Mouse (Mus musculus): ENCODE measurements around the gene Stk33.

DNA sequence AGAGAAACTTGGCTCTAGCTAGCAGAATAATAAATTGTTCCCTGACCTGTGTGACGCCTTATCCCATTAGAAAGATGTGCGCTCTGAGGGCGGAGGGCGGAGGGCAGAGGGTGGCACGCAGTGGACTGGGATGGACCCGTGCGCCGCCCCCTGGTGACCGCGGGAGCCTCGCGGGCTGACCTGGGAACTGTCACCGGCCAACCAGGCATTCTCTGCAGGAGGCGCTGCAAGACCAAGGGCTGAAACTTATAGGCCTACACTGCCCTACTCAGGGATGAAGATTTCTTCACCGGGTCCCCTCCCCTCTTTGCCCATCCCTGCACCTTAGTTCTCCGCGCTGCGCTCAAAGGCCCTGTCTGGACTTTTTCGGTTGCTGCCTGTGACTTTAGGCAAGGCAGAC is 197.6 kb downstream of the Stk33 start:
- no peak for TF ChIP-seq POLR2A (IDR thresholded peaks at IDR 0.05; ENCODE audit: borderline replicate concordance, low read depth, low read length)
- no peak for TF ChIP-seq CTCF (IDR thresholded peaks at IDR 0.05; ENCODE audit: low read depth, low read length)
